Mouse (Mus musculus) intestine, postnatal 0 days (tissue): ENCODE results near the gene Pakap. TPM values are rescaled to one million over a fixed set of nuclear protein-coding genes. Genes with fewer than 3 reads are reported as not detected.

Experiments
- ATAC-seq: fragments of 200-750 bp; cut with Nextera tagmentation; 2 replicates; pipeline ENCODE4 v1.8.0; 2017; ENCODE audit warnings: mild to moderate bottlenecking, moderate TSS enrichment, moderate library complexity
- H3K27ac ChIP-seq: fragments of 300-500 bp; sonication (generic); 2 replicates; pipeline ENCODE4 v1.5.1; 2014; ENCODE audit warnings: mild to moderate bottlenecking, low read depth, low read length, moderate library complexity
- H3K27me3 ChIP-seq: fragments of 300-500 bp; sonication (generic); replicated peaks from 2 replicates; pipeline ENCODE4 v1.6.1; 2014; ENCODE audit warnings: low read length, mixed read lengths; ENCODE audit not compliant: control insufficient read depth, insufficient read depth
- H3K36me3 ChIP-seq: fragments of 300-500 bp; sonication (generic); 2 replicates; pipeline ENCODE4 v1.6.1; 2014; ENCODE audit warnings: mild to moderate bottlenecking, moderate library complexity; ENCODE audit not compliant: control insufficient read depth, insufficient read depth
- H3K4me1 ChIP-seq: fragments of 300-500 bp; sonication (generic); replicated peaks from 2 replicates; pipeline ENCODE4 v1.6.1; 2014; ENCODE audit warnings: antibody characterized with exemption, low read length, mixed read lengths; ENCODE audit not compliant: control insufficient read depth, insufficient read depth
- H3K4me2 ChIP-seq: fragments of 300-500 bp; sonication (generic); replicated peaks from 2 replicates; pipeline ENCODE4 v1.6.1; 2014; ENCODE audit warnings: low read depth, mild to moderate bottlenecking, moderate library complexity
- H3K4me3 ChIP-seq: fragments of 300-500 bp; sonication (generic); 2 replicates; pipeline ENCODE4 v1.5.1; 2014; ENCODE audit warnings: low read depth, low read length
- H3K9ac ChIP-seq: fragments of 300-500 bp; sonication (generic); 2 replicates; pipeline ENCODE4 v1.6.1; 2014; ENCODE audit warnings: mild to moderate bottlenecking, low read depth, low read length
- H3K9me3 ChIP-seq: fragments of 300-500 bp; sonication (generic); 2 replicates; pipeline ENCODE4 v1.6.1; 2016; ENCODE audit warnings: mixed run types; ENCODE audit not compliant: control insufficient read depth
- CTCF ChIP-seq: sonication (generic); IDR thresholded peaks from 2 replicates; pipeline ENCODE4 v1.5.1; 2016; ENCODE audit warnings: low read depth, mild to moderate bottlenecking, control low read depth, antibody characterized with exemption, moderate library complexity
- WGBS: fragments of 180-500 bp; shearing (Covaris S2); extraction: QIAGEN DNeasy Blood & Tissue Kit; methylation state at CpG from one replicate; pipeline ENCODE4 v1.1.7; 2014; 5-methylcytosine and 5-hydroxymethylcytosine counted together
- polyA plus RNA-seq: library from polyadenylated mRNA; unstranded; fragments of >200 nt; fragmentation: Nextera tagmentation; extraction: Ambion mirVana; gene quantifications from 2 replicates; pipeline ENCODE4 v1.2.1, GENCODE M21; 2015

The Pakap gene
- 8.5 and 8.6 TPM in 2 replicates for polyA plus RNA-seq

GRCm38 (mm10) chr4:57567666-57568206, at the start of gene Pakap:
TSS of gene Pakap (plus strand) at chr4:57568179.
- H3K4me2 ChIP-seq, result peak within 1 kb of the TSS; percentile 70
- TF ChIP-seq CTCF, result peak; percentile 29; the same call in 1 of the 2 replicates
- peaks cover 12% of the 10 kb centered on the region; the same call in 1 of the 2 replicates for H3K27me3 ChIP-seq
- H3K9ac ChIP-seq, result peak within 1 kb of the TSS; percentile 46
- under 1% methylated on average over 41 of the region's 51 CpGs for WGBS
- no peaks in the 10 kb centered on the region for H3K9me3 ChIP-seq
- H3K4me1 ChIP-seq, result no peaks in the 10 kb centered on the region
- ATAC-seq, result 0 out of 2 replicates have a peak, but pooled peaks have one; percentile 25
- peak within 1 kb of the TSS; percentile 70 for H3K27ac ChIP-seq
- H3K4me3 ChIP-seq, result peak within 1 kb of the TSS; percentile 43
- H3K36me3 ChIP-seq, result no peaks in the 10 kb centered on the region

GRCm38 (mm10) chr4:57523456-57523855, 44.5 kb upstream of the Pakap start:
- H3K9me3 ChIP-seq, result no peaks in the 10 kb centered on the region
- H3K4me2 ChIP-seq, result no peak overlapping the region
- no peak for ATAC-seq
- no peak overlapping the region for H3K4me3 ChIP-seq
- no peak overlapping the region for H3K9ac ChIP-seq
- H3K27me3 ChIP-seq, result no peaks in the 10 kb centered on the region
- no peaks in the 10 kb centered on the region for H3K36me3 ChIP-seq
- H3K27ac ChIP-seq, result no peak overlapping the region
- H3K4me1 ChIP-seq, result no peaks in the 10 kb centered on the region
- 97% methylated on average over 15 of the region's 15 CpGs for WGBS
- TF ChIP-seq CTCF, result no peak

- H3K27ac ChIP-seq, result no peak overlapping the region
- H3K9ac ChIP-seq, result no peak overlapping the region
- H3K4me1 ChIP-seq, result no peaks in the 10 kb centered on the region
- 67% methylated on average over 3 of the region's 3 CpGs for WGBS
- no peak overlapping the region for H3K4me3 ChIP-seq
- no peaks in the 10 kb centered on the region for H3K27me3 ChIP-seq
- no peak for ATAC-seq
- no peak overlapping the region for H3K4me2 ChIP-seq
- TF ChIP-seq CTCF, result no peak
- H3K36me3 ChIP-seq, result no peaks in the 10 kb centered on the region
- H3K9me3 ChIP-seq, result no peaks in the 10 kb centered on the region
Observed at GRCm38 (mm10) chr4:57524461-57524860, 43.5 kb upstream of the Pakap start.

- no peak overlapping the region for H3K4me2 ChIP-seq
- WGBS, result 66% methylated on average over 9 of the region's 9 CpGs
Observed at GRCm38 (mm10) chr4:57525221-57526011, 42.6 kb upstream of the Pakap start.

DNA sequence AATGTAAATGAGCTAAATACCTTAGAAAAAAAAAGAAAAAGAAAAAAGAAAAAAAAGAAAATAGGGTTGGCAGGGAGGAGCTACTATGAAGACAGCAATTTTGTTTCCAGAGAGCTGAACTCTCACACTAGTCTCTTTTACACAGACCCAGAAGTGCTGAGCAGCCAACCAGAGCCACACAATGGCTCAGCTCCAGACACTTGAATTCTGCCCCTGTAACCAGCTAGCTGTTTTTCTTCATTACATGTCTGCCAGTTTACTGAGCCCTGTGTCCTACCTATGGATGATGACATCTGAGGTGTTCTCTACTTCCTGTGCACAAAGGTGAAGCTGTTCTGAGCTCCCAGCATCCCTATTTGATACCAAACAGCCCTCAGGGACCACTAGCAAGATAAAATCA, 39.7 kb upstream of the Pakap start:
- ATAC-seq, result no peak
- Histone ChIP-seq H3K4me2 (no peak overlapping the region), H3K27ac (no peak overlapping the region), H3K4me1 (no peaks in the 10 kb centered on the region), H3K36me3 (no peaks in the 10 kb centered on the region), H3K9me3 (no peaks in the 10 kb centered on the region), H3K9ac (no peak overlapping the region), H3K27me3 (no peaks in the 10 kb centered on the region), H3K4me3 (no peak overlapping the region)
- no peak for TF ChIP-seq CTCF

More at GRCm38 (mm10) chr4:57525221-57526011, 42.6 kb upstream of the Pakap start:
- Histone ChIP-seq H3K9me3 (no peaks in the 10 kb centered on the region), H3K4me3 (no peak overlapping the region), H3K36me3 (no peaks in the 10 kb centered on the region), H3K4me1 (no peaks in the 10 kb centered on the region), H3K27ac (no peak overlapping the region), H3K9ac (no peak overlapping the region), H3K27me3 (no peaks in the 10 kb centered on the region)
- ATAC-seq, result no peak
- TF ChIP-seq CTCF, result no peak

DNA sequence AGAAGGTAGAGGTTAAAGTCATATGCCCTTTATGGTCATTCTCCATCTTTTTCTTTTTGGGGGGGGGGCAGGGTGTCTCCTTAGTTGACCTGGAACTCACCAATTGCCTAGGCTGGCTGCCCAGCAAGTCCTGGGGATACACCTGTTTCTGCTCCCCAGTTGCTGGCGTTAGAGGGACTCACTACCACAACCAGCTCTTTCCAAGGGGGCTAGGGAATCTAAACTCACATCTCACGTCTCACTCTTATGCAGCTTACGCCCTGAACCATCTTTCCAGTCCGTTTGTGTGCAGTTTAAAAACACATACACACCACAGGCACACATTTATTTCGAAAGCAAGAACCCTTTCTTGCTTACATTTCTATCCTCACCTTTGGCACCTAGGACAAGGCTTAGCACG, 34.3 kb upstream of the Pakap start:
- H3K4me1 ChIP-seq, result no peaks in the 10 kb centered on the region
- H3K9me3 ChIP-seq, result no peaks in the 10 kb centered on the region
- H3K9ac ChIP-seq, result no peak overlapping the region
- H3K4me2 ChIP-seq, result no peak overlapping the region
- H3K27ac ChIP-seq, result no peak overlapping the region
- no peak for ATAC-seq
- H3K4me3 ChIP-seq, result no peak overlapping the region
- no peak for TF ChIP-seq CTCF
- 70% methylated on average over 6 of the region's 6 CpGs for WGBS
- no peaks in the 10 kb centered on the region for H3K27me3 ChIP-seq
- H3K36me3 ChIP-seq, result no peaks in the 10 kb centered on the region
